Mouse (Mus musculus): ENCODE data around the gene Adamts16.

Adamts16 gene

GRCm38 (mm10) chr13:70716022-70716421 is 125.6 kb downstream of the Adamts16 start:
- in situ Hi-C loops (cut with MseI, MboI), result no loop called here

GRCm38 (mm10) chr13:70714081-70714775 is 127.4 kb downstream of the Adamts16 start:
- in situ Hi-C loops (cut with MseI, MboI), result no loop called here

- in situ Hi-C loops (cut with MseI, MboI), result no loop called here
Observed at GRCm38 (mm10) chr13:70713331-70713730, 128.3 kb downstream of the Adamts16 start.

- in situ Hi-C loops (cut with MseI, MboI), result no loop called here
Observed at GRCm38 (mm10) chr13:70707158-70707854, 134.3 kb downstream of the Adamts16 start.

- in situ Hi-C loops (cut with MseI, MboI), result no loop called here
Observed at GRCm38 (mm10) chr13:70702904-70703303, 138.7 kb downstream of the Adamts16 start.

- in situ Hi-C loops (cut with MseI, MboI), result no loop called here
Observed at GRCm38 (mm10) chr13:70698812-70699387, 142.7 kb downstream of the Adamts16 start.

- in situ Hi-C loops (cut with MseI, MboI), result no loop called here
Observed at GRCm38 (mm10) chr13:70689452-70689960, 152.1 kb downstream of the Adamts16 start.

GRCm38 (mm10) chr13:70685825-70686224 is 155.8 kb downstream of the Adamts16 start:
- in situ Hi-C loops (cut with MseI, MboI), result no loop called here

GRCm38 (mm10) chr13:70684976-70685609 is 156.5 kb downstream of the Adamts16 start:
- in situ Hi-C loops (cut with MseI, MboI), result no loop called here

GRCm38 (mm10) chr13:70681411-70682183 is 160.0 kb downstream of the Adamts16 start:
- in situ Hi-C loops (cut with MseI, MboI), result no loop called here

GRCm38 (mm10) chr13:70680316-70680715 is 161.3 kb downstream of the Adamts16 start:
- in situ Hi-C loops (cut with MseI, MboI), result no loop called here

Measured in mouse trophoblast stem cell (cell line).